ENCODE assay signal across 10 mouse cellular contexts in the genomic region with DNA sequence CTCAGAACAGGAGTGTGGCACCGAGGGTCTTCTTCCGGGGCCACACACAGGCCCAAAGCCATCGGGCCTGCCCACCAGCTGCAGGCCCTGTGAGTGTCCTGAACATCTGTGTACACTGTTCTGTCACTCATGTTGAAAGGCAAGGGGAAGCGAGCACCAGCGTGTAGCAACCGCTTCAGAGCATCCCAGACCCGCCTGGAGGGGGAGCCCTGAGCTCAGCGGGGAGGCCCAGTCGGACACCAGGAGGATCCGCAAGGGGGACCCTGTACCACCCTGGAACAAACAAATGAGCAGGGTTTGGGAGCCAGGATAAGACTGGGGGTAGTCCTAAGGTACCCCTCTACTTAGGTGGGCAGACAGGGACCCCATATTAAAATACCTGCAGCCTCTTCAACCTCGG. TPM values are rescaled to one million over a fixed set of nuclear protein-coding genes. Genes with fewer than 3 reads are reported as not detected.
A peak's percentile ranks its signal among the peaks of the same experiment; 100 is the strongest.
DNase-seq lines count a peak whose midpoint lies in the region; ATAC-seq lines count a peak whose summit lies in the region.
"Had no signal": no experiment of that assay in that cellular context is flagged by ENCODE, and none has a peak within 500 bp of the region (broad histone marks: within the 10 kb centered on the region; RNA-seq: fewer than 3 reads in every experiment).

No protein-coding gene starts in this region.

- no peaks in the 10 kb centered on the region for H3K36me3 ChIP-seq in forebrain, embryonic 13.5 days (ENCODE audit: poor library complexity, severe bottlenecking)
- H3K36me3 ChIP-seq in forebrain, embryonic 10.5 days (replicated peaks), result no peaks in the 10 kb centered on the region
- H3K36me3 ChIP-seq: neural tube, embryonic 13.5 days had no signal

- no peak overlapping the region for H3K4me3 ChIP-seq in forebrain, embryonic 13.5 days
- no peak overlapping the region for H3K4me3 ChIP-seq in forebrain, embryonic 10.5 days
- H3K4me3 ChIP-seq: neural tube, embryonic 13.5 days had no signal

- H3K4me2 ChIP-seq in forebrain, embryonic 13.5 days, result no peak overlapping the region
- H3K4me2 ChIP-seq: neural tube, embryonic 13.5 days had no signal

- H3K4me1 ChIP-seq in forebrain, embryonic 13.5 days, result peaks cover 13% of the 10 kb centered on the region
- H3K4me1 ChIP-seq in forebrain, embryonic 10.5 days, result peaks cover 43% of the 10 kb centered on the region

- no peaks in the 10 kb centered on the region for H3K9me3 ChIP-seq in forebrain, embryonic 13.5 days (replicated peaks)
- H3K9me3 ChIP-seq in forebrain, embryonic 10.5 days, result no peaks in the 10 kb centered on the region
- H3K9me3 ChIP-seq: neural tube, embryonic 13.5 days had no signal

- peak; percentile 33; the same call in 1 of the 2 replicates for ATAC-seq in forebrain, embryonic 13.5 days
- peak; percentile 70 for ATAC-seq in common myeloid progenitor, adult 5-6 weeks (replicated peaks; ENCODE audit: low read depth, poor library complexity, severe bottlenecking)
- peak; percentile 40; the same call in 1 of the 2 replicates for ATAC-seq in megakaryocyte, adult 5-6 weeks (ENCODE audit: poor library complexity, severe bottlenecking)

- H3K27ac ChIP-seq in forebrain, embryonic 13.5 days, result no peak overlapping the region
- H3K27ac ChIP-seq in forebrain, embryonic 10.5 days, result no peak overlapping the region
- H3K27ac ChIP-seq: neural tube, embryonic 13.5 days had no signal

- DNase-seq in forebrain, embryonic 10.5 days (ENCODE audit: extremely low spot score, low spot score), result no peak
- peak; percentile 22 for DNase-seq in lung, postnatal 14 days
- no peak for DNase-seq in lung, adult 18-20 months
- no peak for DNase-seq in heart, adult 8-10 months (ENCODE audit: low spot score)
- no peak for DNase-seq in spleen, postnatal 36 days (ENCODE audit: low spot score in 2 of 2)

- 37% methylated on average over 11 of the region's 11 CpGs for WGBS in forebrain, embryonic 13.5 days
- WGBS in forebrain, embryonic 10.5 days, result 39% methylated on average over 11 of the region's 11 CpGs

- H3K9ac ChIP-seq in forebrain, embryonic 13.5 days, result no peak overlapping the region
- H3K9ac ChIP-seq: neural tube, embryonic 13.5 days had no signal

- H3K27me3 ChIP-seq in forebrain, embryonic 13.5 days, result 0 out of 2 replicates have a peak, but pooled peaks cover 4% of the 10 kb centered on the region
- H3K27me3 ChIP-seq in forebrain, embryonic 10.5 days (ENCODE audit: poor library complexity, severe bottlenecking), result peaks cover 28% of the 10 kb centered on the region
- H3K27me3 ChIP-seq: neural tube, embryonic 13.5 days had no signal

RNA-seq across cellular contexts. Expression of a gene that starts 9.4 kb away (rescaled TPM):
- polyA plus RNA-seq in forebrain, embryonic 13.5 days (2015; fragmentation: Nextera tagmentation; extraction: Ambion mirVana), result 0.11 TPM in 1 of 2 replicates, not detected in the other
- not detected in 2 replicates for polyA plus RNA-seq in forebrain, embryonic 10.5 days (2016; fragmentation: Nextera tagmentation; extraction: Ambion mirVana)
- not detected in 2 replicates for total RNA-seq in common myeloid progenitor, adult 5-6 weeks (2017)
- total RNA-seq in megakaryocyte, adult 5-6 weeks (2015), result not detected in 2 replicates
- total RNA-seq in megakaryocyte, adult 5-6 weeks (2017), result not detected in 2 replicates
- 10 to 100 TPM; 31.2 to 50.5 (median 38.0) TPM for total RNA-seq in heart, adult 8-10 months (2022)
- total RNA-seq: ES-E14 had no signal

RNA-seq across cellular contexts. Expression of a gene that starts 17.9 kb away (rescaled TPM):
- 23.3 and 30.7 TPM in 2 replicates for polyA plus RNA-seq in forebrain, embryonic 13.5 days (2015; fragmentation: Nextera tagmentation; extraction: Ambion mirVana)
- 0.55 and 0.89 TPM in 2 replicates for polyA plus RNA-seq in forebrain, embryonic 10.5 days (2016; fragmentation: Nextera tagmentation; extraction: Ambion mirVana)
- not detected in 2 replicates for total RNA-seq in common myeloid progenitor, adult 5-6 weeks (2017)
- not detected in 2 replicates for total RNA-seq in megakaryocyte, adult 5-6 weeks (2015)
- not detected in 2 replicates for total RNA-seq in megakaryocyte, adult 5-6 weeks (2017)
- not detected for total RNA-seq in heart, adult 8-10 months (2022)

Comparison
In these comparisons a context has a peak if more than half of its experiments do, and no peak if none do; other contexts are left out.
1. RNA of a gene that starts 9.4 kb away (total RNA-seq): 31.2 to 50.5 TPM in heart, adult 8-10 months; not detected in common myeloid progenitor, adult 5-6 weeks and not detected in megakaryocyte, adult 5-6 weeks; every median in the first group is over 10 times any median in the second.
2. Peak in every context shown above with its lines, with median percentiles within 50 percentile points of each other: ATAC-seq.